Mouse (Mus musculus) adrenal gland, adult (tissue): ENCODE data around the gene Prox2.

Experiments
- DNase-seq, 2 experiments: peaks; one replicate each; pipeline ENCODE4 v3.0.0; 2022 to 2023; ENCODE audit warnings: low spot score in 1 of 2; ENCODE audit not compliant: inconsistent age in 2 of 2

The Prox2 gene

DNA sequence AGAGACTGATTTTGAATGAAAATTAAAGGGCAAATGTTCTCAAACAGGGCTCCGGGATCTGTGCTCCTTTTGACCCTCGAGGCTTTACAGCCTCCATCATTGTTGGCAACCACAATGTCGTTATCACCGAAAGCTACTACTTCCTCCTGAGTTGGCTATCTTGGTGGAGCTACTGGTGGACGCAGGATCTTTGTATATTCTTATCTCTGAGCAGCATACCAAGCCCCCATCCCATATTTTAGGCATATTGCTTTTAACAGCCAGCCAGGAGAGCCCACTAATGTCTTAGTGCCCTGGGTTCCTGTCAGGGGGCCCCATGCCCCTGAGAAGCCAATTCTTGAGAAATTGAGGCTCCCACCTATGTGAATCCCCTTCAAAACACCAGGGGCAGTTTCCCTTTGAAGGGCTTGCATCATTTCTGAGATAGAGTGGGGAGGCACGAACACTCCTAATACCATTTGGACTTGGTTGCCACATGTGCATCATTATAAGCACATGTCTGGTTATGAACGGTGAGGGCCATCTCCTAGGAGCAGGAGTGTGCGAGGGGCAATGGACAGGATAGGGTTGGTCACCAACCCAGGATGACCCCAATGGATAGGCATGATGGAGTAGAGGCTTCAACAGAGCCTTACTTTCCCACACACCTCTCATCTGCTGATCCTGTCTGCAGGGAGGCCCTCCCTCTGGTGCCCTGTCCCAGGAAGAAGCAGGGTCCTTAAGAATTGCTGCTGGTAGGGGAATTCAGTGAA lies 23.7 kb upstream of the Prox2 start:
- DNase-seq, result no peak

DNA sequence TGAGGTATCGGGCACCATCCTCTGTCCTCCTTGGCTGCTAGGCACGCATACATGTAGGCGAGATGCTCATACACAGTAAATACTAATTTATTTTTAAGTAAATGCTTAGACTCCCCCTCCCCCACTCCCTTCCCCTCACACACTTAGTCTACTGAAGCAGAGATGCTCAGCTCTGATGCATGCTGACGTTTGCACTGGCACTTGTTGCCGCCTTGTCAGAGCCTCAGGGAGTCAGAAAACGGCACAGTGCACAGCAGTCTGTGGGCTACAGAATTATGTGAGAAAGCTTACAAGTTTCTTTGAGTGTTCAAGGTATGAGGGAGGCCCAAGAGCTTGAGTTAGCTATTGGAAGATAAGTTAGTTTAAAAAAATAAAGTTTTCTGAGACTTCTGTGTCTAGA lies 20.8 kb upstream of the Prox2 start:
- no peak for DNase-seq

- DNase-seq, result no peak
These were observed 18.9 kb upstream of the Prox2 start for GRCm38 (mm10) chr12:85129426-85129978.

DNA sequence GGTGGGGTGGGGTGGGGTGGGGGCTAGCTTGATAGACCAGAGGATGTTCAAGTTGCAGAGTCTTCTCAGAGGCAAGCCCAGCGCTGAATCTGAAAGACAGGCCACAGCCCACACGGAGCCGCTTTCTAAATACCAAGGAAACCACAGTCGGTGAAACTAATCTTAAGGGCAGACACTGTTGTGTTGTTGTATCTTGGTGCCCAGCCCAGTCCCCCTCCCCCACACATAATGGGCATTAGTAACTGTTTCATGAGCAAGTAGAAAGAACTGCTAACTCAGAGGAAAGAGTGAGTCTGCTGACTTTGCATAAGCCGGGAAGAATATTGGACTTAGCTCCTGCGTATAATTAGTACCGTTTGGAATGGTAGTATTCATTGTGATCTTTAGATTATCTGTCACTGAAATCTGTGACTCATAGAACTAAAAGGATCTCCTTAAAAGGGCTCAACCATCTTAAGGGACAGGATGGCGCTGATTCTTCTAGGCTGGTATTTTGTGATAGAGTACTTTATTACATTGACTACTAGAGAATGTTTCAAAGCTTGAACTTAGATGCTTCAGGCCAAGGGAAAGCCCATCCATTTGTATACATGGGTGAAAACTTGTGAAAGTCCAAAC lies 16.5 kb upstream of the Prox2 start:
- no peak for DNase-seq

GRCm38 (mm10) chr12:85124751-85125150 lies 14.2 kb upstream of the Prox2 start:
- no peak for DNase-seq

- DNase-seq, result no peak
These were observed 13.1 kb upstream of the Prox2 start for GRCm38 (mm10) chr12:85123645-85124044.

GRCm38 (mm10) chr12:85123108-85123530 lies 12.6 kb upstream of the Prox2 start:
- no peak for DNase-seq

GRCm38 (mm10) chr12:85121806-85122459 lies 11.4 kb upstream of the Prox2 start:
- no peak for DNase-seq

DNA sequence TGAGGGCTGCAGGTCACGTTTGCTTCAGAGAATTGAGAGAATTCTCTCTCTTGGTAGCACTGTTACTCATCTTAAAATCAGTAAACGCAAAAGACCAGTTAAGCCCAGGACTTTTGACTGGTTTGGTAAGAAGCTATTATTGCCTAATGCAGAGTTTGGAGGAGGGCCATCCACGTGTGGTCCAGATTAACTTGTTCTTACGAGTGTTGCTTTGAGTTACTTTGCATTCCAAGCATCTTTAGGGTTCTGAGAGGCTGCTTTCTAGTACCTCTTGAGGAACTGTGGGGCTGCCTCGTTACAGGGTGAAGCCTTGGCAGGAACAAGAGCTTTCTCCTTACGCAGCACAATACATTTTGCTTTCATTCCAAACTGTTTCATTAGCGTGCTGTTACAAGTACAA lies 5.1 kb upstream of the Prox2 start:
- peak in 1 of 2 experiments; percentile 51 for DNase-seq

DNA sequence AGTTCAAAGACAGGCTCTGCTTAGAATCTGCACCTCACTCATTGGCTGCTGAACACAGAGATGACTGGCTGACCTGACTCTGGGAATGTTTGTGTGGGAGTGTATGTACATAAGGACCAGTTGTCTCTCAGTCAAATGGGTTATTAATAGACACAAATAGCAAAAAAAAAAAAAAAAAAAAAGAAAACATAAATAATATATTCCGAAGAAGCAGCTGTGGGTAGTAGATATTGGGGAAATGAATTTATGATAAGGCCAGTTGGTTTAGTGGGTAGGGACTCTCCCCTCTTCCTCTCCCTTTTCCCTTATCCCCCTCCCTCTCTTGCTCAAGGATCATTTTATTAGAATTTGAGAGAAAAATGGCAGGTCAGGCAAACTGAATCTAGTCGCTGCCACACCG lies 3.4 kb upstream of the Prox2 start:
- DNase-seq, result no peak

- DNase-seq, result no peak
These were observed 2.8 kb upstream of the Prox2 start for GRCm38 (mm10) chr12:85113337-85113736.

DNA sequence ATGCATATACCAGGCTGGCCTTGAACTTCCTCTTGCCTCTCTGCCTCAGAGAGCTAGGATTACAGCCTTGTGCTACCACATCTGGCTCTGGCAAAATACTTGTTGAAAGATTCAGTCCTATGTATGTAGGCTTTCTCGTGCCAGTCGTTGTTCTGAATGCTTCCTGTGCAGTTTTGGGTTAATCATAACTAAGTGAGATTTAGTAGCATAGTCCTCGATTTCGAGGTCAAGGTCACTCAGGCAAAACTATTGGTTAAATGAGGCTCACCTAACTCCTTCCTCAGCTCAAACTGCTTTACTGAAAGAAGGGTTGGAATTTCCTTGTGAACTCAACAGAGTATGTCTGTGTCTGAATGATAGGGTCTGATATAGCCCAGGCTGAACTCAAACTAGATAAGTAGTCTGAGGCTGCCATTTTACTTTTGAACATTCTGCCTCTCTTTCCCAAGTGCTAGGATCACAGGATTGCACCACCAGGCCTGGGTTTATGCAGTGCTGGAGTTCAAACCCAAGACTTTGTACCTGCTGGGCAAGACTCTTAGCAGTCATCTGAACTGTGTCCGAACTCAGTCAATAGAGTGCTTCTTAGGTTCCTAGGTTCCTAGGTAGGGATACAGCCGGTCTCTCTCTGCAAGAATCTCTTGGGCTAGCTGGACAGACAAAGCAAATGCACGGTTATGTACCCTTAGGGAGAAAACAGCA lies 2.1 kb upstream of the Prox2 start:
- DNase-seq, result peak in 1 of 2 experiments; percentile 64

DNA sequence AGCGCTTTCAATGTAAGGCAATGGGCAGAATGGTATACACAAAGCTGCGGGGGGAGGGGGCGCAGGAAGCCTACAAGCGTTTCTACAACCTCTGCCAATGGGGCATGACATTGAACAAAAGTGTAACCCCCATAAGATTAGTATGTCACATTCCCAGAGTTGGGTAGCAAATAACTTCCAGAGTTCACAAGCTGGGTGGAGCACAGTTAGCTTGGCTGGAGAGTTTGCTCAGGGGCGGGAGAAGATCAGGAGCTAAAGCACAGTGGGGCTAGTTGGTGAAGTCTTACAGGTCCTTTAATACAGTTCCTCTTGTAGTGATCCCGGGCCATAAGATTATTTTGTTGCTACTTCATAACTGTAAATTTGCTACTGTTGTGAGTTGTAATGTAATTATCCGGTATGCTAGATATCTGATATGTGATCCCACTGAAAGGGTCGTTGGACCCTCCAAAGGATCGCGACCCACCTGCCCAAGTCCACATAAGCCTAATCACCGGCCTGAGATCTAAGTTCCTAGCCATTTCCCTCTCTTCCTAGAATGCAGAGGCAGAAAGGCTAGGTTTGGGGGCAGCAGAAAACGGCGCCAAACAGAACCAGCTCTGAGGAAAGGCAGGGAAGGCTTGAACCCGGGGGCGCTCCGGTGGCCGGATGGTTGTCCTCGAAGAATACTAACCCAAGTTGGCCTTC lies 405 bp downstream of the Prox2 start:
- no peak for DNase-seq

- no peak for DNase-seq
These were observed 1.1 kb downstream of the Prox2 start for GRCm38 (mm10) chr12:85109426-85109825.

DNA sequence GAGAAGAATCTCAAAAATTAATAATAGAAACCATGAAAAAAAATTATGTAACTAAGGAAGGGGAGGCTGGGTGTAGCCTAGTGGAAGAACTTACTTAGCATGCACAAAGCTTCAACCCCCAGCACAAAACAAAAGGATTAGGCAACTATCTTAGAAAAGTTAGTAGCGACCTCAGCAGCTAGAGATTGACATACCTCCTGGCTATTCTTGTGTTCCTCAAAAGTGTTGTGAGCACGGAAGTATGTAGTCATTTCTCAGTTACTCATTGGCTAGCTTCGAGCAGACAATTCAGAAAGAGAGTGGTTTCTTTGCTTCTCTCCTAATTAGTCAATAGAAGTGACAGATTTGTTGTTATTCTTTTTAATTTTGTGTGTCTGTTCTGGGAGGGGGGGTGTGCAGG lies 1.9 kb downstream of the Prox2 start:
- no peak for DNase-seq

DNA sequence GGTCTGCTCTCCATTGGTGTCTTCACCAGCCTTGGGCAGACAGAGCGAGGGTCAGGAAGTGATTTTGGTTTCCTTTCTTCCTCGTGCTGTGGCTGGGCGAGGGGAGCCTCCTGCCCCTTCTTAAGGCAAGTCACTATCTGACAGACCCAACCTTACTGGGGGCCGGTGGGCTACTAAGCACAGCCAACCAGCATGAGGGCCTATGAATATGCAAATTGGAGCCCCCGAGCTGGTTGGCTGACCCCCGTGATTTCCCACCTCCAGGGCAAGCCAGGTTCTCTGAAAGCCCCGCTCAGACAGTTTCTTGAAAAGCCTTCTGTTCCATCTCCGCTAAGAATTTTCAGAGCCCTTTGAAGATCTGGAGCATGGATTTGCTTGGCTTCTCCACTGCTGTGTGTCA lies 4.3 kb downstream of the Prox2 start:
- DNase-seq, result no peak

GRCm38 (mm10) chr12:85104789-85105188 lies 5.8 kb downstream of the Prox2 start:
- peak in 1 of 2 experiments; percentile 41 for DNase-seq

DNA sequence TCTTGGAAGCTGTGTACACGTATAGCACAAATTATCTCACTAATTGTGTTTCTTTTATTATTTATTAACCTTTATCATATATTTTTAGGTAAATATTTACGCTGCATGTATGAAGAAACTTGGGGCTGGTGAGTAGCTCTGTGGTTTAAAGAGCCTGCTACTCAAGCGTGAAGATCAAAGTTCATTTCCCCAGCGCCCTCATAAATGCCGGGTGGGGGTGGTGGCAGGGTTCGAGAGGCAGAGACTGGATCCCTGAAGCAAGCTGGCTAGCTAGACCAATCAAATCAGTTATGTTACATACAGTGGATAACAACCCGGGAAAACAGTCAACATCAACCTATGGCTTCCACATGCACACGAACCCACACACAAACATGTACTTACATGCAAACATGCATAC lies 7.5 kb downstream of the Prox2 start:
- DNase-seq, result no peak

GRCm38 (mm10) chr12:85101521-85102106 lies 8.9 kb downstream of the Prox2 start:
- no peak for DNase-seq

DNA sequence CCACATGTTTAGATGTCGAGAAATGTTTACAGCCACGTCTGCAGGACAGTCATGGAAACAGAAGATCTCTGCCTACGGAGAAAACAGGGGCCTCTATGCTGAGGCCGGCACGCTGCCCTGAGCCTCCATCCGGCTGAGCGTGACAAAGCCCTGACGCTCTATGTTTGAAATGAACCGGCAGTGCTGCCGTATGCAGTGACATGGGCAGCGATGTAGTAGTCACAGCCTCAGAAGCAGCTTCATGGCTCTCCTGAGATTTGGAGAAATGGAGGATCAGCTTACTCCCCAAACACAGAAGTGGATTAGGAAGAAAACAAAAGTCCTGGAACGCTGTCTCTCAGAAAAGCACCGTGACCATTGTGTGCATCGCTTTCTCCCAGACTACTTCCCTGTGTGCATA lies 9.6 kb downstream of the Prox2 start:
- DNase-seq, result no peak
